Mouse (Mus musculus) bone marrow, adult 2 months (tissue): ENCODE data around the gene Smtnl2.

Experiments used
- CTCF ChIP-seq: fragments of 200-500 bp; IDR thresholded peaks from 2 replicates; pipeline ENCODE4 v1.5.1; 2011; ENCODE audit warnings: low read length, control low read depth; ENCODE audit not compliant: control insufficient read depth, insufficient read depth
- POLR2A ChIP-seq: fragments of 200-500 bp; IDR thresholded peaks from 2 replicates; pipeline ENCODE4 v1.6.1; 2011; ENCODE audit warnings: low read depth, mild to moderate bottlenecking, control low read depth, low read length, borderline replicate concordance; ENCODE audit not compliant: control insufficient read depth

DNA sequence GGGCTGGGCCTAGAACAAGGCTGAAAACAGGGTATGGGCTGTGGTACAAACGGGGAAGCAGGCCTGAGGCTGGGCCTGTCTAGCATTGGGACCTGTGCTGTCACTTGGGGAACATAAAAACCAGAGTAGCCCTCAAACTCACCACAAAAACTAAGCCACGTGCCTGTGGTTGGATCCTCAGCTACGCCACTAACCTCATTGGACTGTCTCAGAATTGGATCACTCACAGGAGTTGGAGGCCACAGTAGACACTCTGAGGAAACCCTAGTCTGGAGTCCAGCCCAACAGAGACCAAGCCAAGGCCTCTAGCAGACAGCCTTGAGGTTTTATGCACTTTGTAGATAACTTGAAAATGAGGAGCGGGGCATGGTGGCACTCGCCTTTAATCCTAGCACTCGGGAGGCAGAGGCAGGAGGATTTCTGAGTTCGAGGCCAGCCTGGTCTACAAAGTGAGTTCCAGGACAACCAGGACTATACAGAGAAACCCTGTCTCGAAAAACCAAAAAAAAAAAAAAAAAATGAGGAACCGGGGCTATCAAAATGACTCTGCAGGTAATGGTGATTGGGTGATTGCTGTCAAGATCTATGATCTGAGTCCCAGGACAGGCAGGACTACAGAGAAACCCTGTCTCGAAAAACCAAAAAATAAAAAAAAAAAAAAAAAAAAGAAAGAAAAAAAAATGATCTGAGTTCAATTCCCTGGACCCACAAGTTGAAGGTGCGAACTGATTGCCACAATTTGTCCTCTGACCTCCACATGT lies 10.2 kb upstream of the Smtnl2 start:
- no peak for TF ChIP-seq CTCF
- no peak for TF ChIP-seq POLR2A
